Mouse (Mus musculus) liver, postnatal 0 days (tissue): ENCODE results near the gene Tbxas1. TPM values are rescaled to one million over a fixed set of nuclear protein-coding genes. Genes with fewer than 3 reads are reported as not detected.

Experiments
- ATAC-seq: fragments of 200-750 bp; cut with Nextera tagmentation; 2 replicates; pipeline ENCODE4 v1.8.0; 2017; ENCODE audit warnings: mild to moderate bottlenecking, moderate library complexity
- DNase-seq: peaks from one replicate; pipeline ENCODE4 v3.0.0-alpha.2; 2016
- H3K27ac ChIP-seq: fragments of 300-500 bp; sonication (generic); 2 replicates; pipeline ENCODE4 v1.5.1; 2014; ENCODE audit warnings: antibody characterized with exemption, moderate library complexity, mild to moderate bottlenecking, low read depth
- H3K27me3 ChIP-seq: fragments of 300-500 bp; sonication (generic); 2 replicates; pipeline ENCODE4 v1.6.1; 2014; ENCODE audit warnings: low read length, control low read depth, mixed read lengths; ENCODE audit not compliant: insufficient read depth
- H3K36me3 ChIP-seq: fragments of 300-500 bp; sonication (generic); replicated peaks from 2 replicates; pipeline ENCODE4 v1.6.1; 2014; ENCODE audit warnings: mild to moderate bottlenecking, control low read depth, low read length, moderate library complexity, mixed read lengths; ENCODE audit not compliant: insufficient read depth
- H3K4me1 ChIP-seq: fragments of 300-500 bp; sonication (generic); 2 replicates; pipeline ENCODE4 v1.6.1; 2014; ENCODE audit warnings: antibody characterized with exemption, mild to moderate bottlenecking, control low read depth; ENCODE audit not compliant: insufficient read depth
- H3K4me2 ChIP-seq: fragments of 300-500 bp; sonication (generic); 2 replicates; pipeline ENCODE4 v1.6.1; 2014; ENCODE audit warnings: low read depth, mild to moderate bottlenecking, low read length, moderate library complexity, mixed read lengths
- H3K4me3 ChIP-seq: fragments of 300-500 bp; sonication (generic); 2 replicates; pipeline ENCODE4 v1.5.1; 2014; ENCODE audit warnings: low read depth, low read length
- H3K9ac ChIP-seq: fragments of 300-500 bp; sonication (generic); replicated peaks from 2 replicates; pipeline ENCODE4 v1.6.1; 2014; ENCODE audit warnings: mild to moderate bottlenecking, moderate library complexity
- H3K9me3 ChIP-seq: fragments of 300-500 bp; sonication (generic); 2 replicates; pipeline ENCODE4 v1.6.1; 2016; ENCODE audit warnings: mild to moderate bottlenecking, control low read depth, low read length, mixed read lengths
- CTCF ChIP-seq: sonication (generic); IDR thresholded peaks from 2 replicates; pipeline ENCODE4 v1.5.1; 2016; ENCODE audit warnings: antibody characterized with exemption, low read depth
- EP300 ChIP-seq: IDR thresholded peaks from 2 replicates; pipeline ENCODE4 v1.6.1; 2016; ENCODE audit warnings: antibody characterized with exemption, low read depth, mild to moderate bottlenecking
- WGBS: fragments of 180-500 bp; shearing (Covaris S2); extraction: QIAGEN DNeasy Blood & Tissue Kit; methylation state at CpG from one replicate; pipeline ENCODE4 v1.1.7; 2014; ENCODE audit not compliant: insufficient replicate concordance; 5-methylcytosine and 5-hydroxymethylcytosine counted together
- polyA plus RNA-seq: library from polyadenylated mRNA; unstranded; fragments of >200 nt; fragmentation: Nextera tagmentation; extraction: Ambion mirVana; gene quantifications from 2 replicates; pipeline ENCODE4 v1.2.1, GENCODE M21; 2015

Tbxas1 gene
- polyA plus RNA-seq, 1 experiment from 2014 or later: 10.3 TPM

GRCm38 (mm10) chr6:38925719-38926118, 50.5 kb downstream of the Tbxas1 start:
- Histone ChIP-seq H3K27me3 (no peaks in the 10 kb centered on the region), H3K4me1 (peaks cover 57% of the 10 kb centered on the region), H3K36me3 (no peaks in the 10 kb centered on the region), H3K9me3 (no peaks in the 10 kb centered on the region), H3K4me2 (no peak overlapping the region), H3K9ac (no peak overlapping the region), H3K4me3 (no peak overlapping the region; the same call in 1 of the 2 replicates), H3K27ac (peak overlapping the region; percentile 97)
- 64% methylated on average over 7 of the region's 7 CpGs for WGBS
- TF ChIP-seq EP300 (no peak), CTCF (peak; percentile 65)
- DNase-seq: peak; percentile 51
- ATAC-seq: no peak

- Histone ChIP-seq H3K4me2 (no peak overlapping the region; the same call in 1 of the 2 replicates), H3K27ac (no peak overlapping the region), H3K9me3 (no peaks in the 10 kb centered on the region), H3K27me3 (no peaks in the 10 kb centered on the region), H3K9ac (no peak overlapping the region), H3K4me3 (no peak overlapping the region; the same call in 1 of the 2 replicates), H3K36me3 (no peaks in the 10 kb centered on the region), H3K4me1 (peaks cover 51% of the 10 kb centered on the region)
- TF ChIP-seq EP300: no peak
- DNase-seq (no peak), ATAC-seq (no peak)
- 70% methylated on average over 28 of the region's 28 CpGs for WGBS
Observed at GRCm38 (mm10) chr6:38926135-38926962, 51.1 kb downstream of the Tbxas1 start.

GRCm38 (mm10) chr6:38926963-38927361, 51.8 kb downstream of the Tbxas1 start:
- Histone ChIP-seq H3K27me3 (no peaks in the 10 kb centered on the region), H3K4me3 (no peak overlapping the region), H3K4me2 (no peak overlapping the region), H3K27ac (no peak overlapping the region), H3K9me3 (no peaks in the 10 kb centered on the region), H3K36me3 (no peaks in the 10 kb centered on the region), H3K9ac (no peak overlapping the region), H3K4me1 (peaks cover 45% of the 10 kb centered on the region)
- 59% methylated on average over 13 of the region's 13 CpGs for WGBS
- ATAC-seq (no peak), DNase-seq (no peak)
- TF ChIP-seq CTCF (no peak), EP300 (no peak)

- Histone ChIP-seq H3K27me3 (no peaks in the 10 kb centered on the region), H3K9me3 (no peaks in the 10 kb centered on the region), H3K4me2 (no peak overlapping the region), H3K36me3 (no peaks in the 10 kb centered on the region), H3K27ac (peak overlapping the region; percentile 44), H3K4me1 (peaks cover 30% of the 10 kb centered on the region), H3K9ac (no peak overlapping the region), H3K4me3 (no peak overlapping the region)
- no peak for TF ChIP-seq EP300
- TF ChIP-seq CTCF: no peak
- DNase-seq (no peak), ATAC-seq (no peak)
- 66% methylated on average over 3 of the region's 3 CpGs for WGBS
Observed at GRCm38 (mm10) chr6:38928489-38928888, 53.3 kb downstream of the Tbxas1 start.

- no peaks in the 10 kb centered on the region for H3K9me3 ChIP-seq
- H3K4me2 ChIP-seq: no peak overlapping the region
- no peak overlapping the region for H3K27ac ChIP-seq
- no peaks in the 10 kb centered on the region for H3K27me3 ChIP-seq
- DNase-seq: no peak
- H3K9ac ChIP-seq: no peak overlapping the region
- WGBS: 58% methylated on average over 2 of the region's 2 CpGs
- no peaks in the 10 kb centered on the region for H3K36me3 ChIP-seq
- TF ChIP-seq CTCF (no peak), EP300 (no peak)
- peak; percentile 84 for ATAC-seq
- no peak overlapping the region for H3K4me3 ChIP-seq
- peaks cover 39% of the 10 kb centered on the region for H3K4me1 ChIP-seq
Observed at GRCm38 (mm10) chr6:38936009-38936408, 60.8 kb downstream of the Tbxas1 start.

- no peaks in the 10 kb centered on the region for H3K9me3 ChIP-seq
- H3K27ac ChIP-seq: peak overlapping the region; percentile 64
- ATAC-seq (peak; percentile 22; the same call in 1 of the 2 replicates), DNase-seq (no peak)
- no peaks in the 10 kb centered on the region for H3K36me3 ChIP-seq
- H3K27me3 ChIP-seq: no peaks in the 10 kb centered on the region
- TF ChIP-seq CTCF: no peak
- TF ChIP-seq EP300: no peak
- peaks cover 41% of the 10 kb centered on the region for H3K4me1 ChIP-seq
- H3K4me2 ChIP-seq: no peak overlapping the region
- no peak overlapping the region for H3K9ac ChIP-seq
- WGBS: 40% methylated on average over 6 of the region's 6 CpGs
- no peak overlapping the region for H3K4me3 ChIP-seq
Observed at GRCm38 (mm10) chr6:38938421-38938820, 63.2 kb downstream of the Tbxas1 start.
